Mouse (Mus musculus) layer of hippocampus, adult 18-20 months (tissue): Measurements from ENCODE around the gene Ltc4s. TPM values are rescaled to one million over a fixed set of nuclear protein-coding genes. Genes with fewer than 3 reads are reported as not detected.

Source experiments
- DNase-seq, 2 experiments: peaks; one replicate each; pipeline ENCODE4 v3.0.0; 2022; ENCODE audit warnings: low spot score in 2 of 2
- microRNA-seq, 2 experiments: library from miRNA; unstranded; fragments of <30 nt; microRNA quantifications; one replicate each; pipeline ENCODE4 v1.2.0; 2021
- total RNA-seq, 2 experiments: library from RNA; stranded (reverse); gene quantifications; 2 replicates each; pipeline ENCODE4 v1.2.3; 2021

Gene Ltc4s
- total RNA-seq, 2 experiments from 2014 or later = 6.8 to 7.1 TPM

DNA sequence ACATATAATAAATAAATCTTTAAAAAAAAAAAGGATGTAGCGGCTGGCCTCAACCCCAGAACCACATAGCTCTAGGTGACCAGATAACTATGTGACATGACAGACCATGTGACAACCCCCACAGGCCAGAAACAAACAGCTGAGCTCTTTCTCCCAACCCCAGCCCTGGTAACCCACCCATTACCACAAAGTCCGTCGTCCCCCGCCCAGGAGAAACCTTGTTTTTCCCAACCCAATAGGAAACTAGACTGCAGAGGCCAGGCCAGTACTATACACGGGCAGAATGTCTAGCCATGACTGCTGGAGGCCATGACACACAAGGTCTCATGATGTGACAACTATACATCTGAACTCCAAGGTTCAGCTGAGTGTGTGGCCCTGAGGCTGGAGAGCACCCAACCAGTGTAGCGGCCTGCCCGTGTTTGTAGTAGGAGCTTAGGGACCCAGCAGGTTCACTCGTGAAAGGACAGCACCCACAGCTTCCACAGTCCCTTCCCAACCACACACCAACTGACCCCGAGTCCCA lies 35.1 kb downstream of the Ltc4s start:
- DNase-seq = no peak

DNA sequence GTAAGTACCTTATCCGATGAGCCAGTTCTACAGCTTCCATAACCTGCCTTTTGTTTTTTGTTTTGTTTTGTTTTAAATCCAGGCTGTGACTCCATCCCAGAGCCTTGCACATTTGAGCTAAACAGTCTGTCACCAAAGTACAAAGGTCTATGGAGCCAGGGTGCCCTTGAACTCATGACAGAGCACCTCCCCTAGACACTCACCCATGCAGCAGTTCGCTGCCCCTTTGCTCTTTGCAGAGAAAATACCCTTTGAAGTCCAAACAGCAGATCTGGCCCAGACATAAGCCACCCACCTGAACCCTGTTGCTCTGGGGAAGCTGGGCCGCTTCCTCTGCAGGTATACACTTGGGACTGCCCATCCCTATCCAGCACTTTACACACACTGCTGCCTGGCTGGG lies 36.8 kb downstream of the Ltc4s start:
- no peak for DNase-seq

DNA sequence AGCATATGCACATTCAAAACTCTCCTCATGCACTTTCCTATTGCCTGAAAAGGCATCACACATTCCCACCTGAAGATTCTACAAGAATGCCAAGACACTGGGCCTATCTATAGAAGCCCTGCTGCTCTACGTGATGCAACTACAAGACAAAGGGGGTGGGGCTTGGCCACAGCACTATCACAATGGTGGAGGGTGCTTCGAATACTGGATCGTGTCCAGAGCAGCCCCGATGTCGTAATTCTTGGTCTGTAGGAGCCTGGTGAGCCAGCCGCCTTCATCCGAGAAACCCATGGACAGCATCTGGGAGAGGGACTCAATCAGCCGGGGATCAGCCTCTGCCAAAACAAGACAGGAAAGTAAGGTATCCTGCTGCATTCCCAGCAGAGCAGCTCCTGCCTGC lies 37.8 kb downstream of the Ltc4s start:
- no peak for DNase-seq

DNA sequence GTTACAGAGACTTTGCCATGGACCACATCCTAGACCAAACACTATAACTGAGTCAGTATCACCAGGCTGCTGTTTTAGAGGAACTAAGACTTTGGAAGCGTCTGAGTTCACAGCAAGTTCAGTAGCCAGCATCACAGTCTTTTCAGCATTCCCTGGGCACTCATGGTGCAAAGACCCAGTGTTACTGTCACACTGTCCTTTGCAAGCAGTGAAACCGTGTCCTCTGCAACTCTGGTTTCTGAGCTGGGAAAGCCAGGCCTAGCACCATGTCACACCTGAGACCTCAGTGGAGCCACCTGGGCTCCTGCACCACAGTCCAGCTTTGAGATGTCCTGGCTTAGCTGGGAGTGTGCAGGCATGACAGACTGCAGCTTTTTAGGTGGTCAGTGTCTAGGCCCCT lies 39.5 kb downstream of the Ltc4s start:
- no peak for DNase-seq

DNA sequence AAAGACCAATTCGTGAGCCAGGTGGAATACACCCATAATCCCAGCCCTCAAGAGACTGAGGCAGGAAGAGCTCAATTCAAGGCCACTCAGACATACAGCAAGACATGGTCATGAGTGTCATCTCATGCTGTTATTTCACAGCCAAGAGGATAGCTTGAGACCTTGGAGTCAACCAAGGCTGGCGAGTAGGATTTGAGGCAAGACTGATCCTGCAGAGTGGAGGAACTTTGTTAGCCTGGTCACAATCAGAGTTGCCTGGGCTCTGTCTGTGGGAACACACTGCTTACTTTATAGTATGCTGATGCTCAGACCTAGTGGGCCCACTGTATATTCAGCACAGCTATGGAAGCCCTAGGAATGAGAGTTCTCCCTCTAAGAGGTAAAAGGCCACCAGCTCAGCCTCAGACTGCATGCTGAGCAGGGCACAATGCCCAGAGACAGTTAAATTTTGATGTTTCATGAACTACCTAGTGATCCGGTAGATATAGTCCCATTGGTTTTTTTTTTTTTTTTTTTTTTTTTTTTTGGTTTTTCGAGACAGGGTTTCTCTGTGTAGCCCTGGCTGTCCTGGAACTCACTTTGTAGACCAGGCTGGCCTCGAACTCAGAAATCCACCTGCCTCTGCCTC lies 40.1 kb downstream of the Ltc4s start:
- DNase-seq = no peak

DNA sequence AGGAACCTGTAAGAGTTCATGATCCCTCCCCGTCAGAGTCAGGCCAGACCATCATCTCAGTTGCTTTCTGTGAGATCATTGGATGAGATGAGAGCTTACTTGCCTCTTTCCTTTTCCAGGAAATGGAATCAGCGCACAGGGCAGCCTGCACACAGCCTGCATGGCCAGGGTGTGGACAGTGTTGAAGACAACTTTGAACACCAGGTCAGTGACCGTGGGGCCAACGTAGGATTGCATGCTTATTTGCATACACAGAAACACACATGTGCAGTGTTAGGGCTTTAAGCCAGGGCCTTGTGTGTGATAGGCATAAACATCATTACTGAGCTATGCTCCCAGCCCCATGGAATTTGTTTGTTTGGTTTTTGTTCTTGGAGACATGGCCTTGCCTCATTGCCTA lies 40.9 kb downstream of the Ltc4s start:
- DNase-seq = no peak

DNA sequence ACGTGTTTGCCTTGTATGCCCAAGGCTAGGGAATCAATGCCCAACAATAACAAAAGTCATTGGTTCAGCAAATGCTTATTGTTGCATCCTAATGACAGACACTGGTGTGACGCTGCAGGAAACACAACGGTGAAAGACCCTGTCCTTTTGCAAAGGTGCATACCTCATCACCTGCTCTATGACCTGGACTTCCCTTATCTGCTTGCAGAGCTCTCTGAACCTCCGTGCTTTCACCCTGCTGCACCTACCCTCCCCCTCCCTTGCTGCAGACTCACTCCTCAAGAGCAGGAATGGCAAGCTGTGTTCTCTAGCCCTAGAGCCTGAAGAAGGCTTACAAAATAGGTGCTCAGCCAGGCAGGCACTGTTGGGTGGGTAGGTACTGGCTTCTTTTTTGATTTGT lies 43.6 kb downstream of the Ltc4s start:
- DNase-seq = no peak

DNA sequence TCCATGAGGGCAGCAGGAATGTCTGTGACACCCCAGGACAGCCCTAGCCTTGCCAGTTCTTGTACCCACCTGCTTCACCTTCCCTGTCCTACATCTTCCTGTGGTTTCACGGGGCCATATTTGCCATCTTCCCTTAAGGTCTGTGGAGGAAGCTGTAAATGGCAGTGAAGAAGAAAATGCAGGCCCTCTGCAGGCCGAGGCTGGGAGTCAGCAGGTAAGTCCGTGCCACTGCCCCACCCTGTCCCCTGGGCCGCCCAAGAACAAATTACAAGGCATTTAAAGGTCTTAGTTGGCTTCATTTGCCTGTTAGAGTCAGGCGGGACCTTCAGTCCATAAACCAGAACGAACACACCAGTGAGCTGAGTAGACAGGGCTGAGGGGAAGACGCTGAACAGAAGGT lies 44.3 kb downstream of the Ltc4s start:
- no peak for DNase-seq

DNA sequence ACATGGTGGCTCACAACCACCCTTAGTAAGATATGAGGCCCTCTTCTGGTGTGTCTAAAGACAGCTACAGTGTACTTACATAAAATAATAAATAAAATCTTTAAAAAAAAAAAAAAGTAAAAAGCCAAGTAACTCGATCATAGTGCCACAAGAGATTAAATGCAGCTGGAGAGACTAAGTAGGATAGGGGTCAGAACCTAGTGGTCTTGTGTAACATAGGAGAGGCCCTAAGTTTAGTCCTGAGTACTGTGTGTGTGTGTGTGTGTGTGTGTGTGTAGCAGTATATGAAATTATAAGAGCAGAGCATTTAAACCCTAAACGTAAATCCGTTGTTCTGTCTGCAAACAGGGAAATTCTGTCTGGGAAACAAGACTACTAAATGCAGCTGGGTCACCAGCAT lies 46.1 kb downstream of the Ltc4s start:
- DNase-seq = no peak

DNA sequence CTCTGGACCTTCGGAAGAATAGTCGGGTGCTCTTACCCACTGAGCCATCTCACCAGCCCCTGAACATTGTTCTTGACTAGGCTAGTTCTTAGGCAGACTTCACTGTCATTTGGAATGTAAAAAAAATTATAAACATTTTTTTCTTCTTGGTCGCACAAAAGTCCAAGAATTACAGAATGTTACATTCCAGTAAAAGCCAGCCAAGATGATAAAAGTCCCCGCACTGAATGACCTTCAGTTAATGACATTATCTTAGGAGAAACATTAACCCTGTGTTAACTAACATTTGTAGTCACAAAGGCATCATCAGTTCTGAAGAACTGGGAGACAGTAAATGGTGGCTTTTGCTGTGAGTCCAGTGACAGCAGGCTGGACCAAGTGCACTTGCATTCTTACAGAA lies 48.1 kb downstream of the Ltc4s start:
- no peak for DNase-seq

DNA sequence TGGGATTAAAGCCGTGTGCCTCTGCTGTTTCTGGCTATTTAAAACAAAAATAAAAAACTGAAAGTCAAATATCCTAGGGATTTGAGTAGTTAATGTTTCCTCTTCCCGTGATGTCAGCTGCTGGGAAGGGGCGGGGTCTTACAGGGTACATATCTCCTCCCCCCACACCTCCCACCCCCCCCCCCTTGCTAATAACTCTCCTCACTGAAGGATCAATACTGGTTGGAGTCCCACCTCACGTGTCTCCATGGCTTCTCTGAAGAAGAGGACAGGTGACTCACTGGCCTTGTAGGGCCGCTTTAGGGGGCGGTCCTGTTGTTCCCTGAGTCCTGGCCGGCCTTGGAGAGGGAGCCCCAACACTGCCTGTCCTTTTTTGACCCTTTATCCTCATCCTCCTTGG lies 49.7 kb downstream of the Ltc4s start:
- no peak for DNase-seq

Small RNA genes lying within 50 kb of the gene (microRNA-seq; reads per million reads assigned to microRNA genes)
- 1.2 to 2.5 reads per million in 2 experiments for gene Mir6919

Other genes with a start within 250 kb of the Ltc4s start
- gene Rnf130, start 213.3 kb downstream of the Ltc4s start, total RNA-seq = 10 to 100 TPM; 79.9 to 80.8 TPM
- gene Tbc1d9b, start 107.2 kb downstream of the Ltc4s start, total RNA-seq = 100 to 1,000 TPM; 113 to 120 TPM
- gene Mrnip, start 64.2 kb downstream of the Ltc4s start, total RNA-seq = 10 to 100 TPM; 14.1 to 15.7 TPM
- 100 to 1,000 TPM; 486 to 498 TPM for gene Sqstm1, start 27.8 kb downstream of the Ltc4s start, total RNA-seq
- 10 to 100 TPM; 80.7 to 84.1 TPM for gene Mgat4b, start 27.7 kb downstream of the Ltc4s start, total RNA-seq
- 10 to 100 TPM; 11.0 to 11.3 TPM for gene Maml1, start 53.7 kb upstream of the Ltc4s start, total RNA-seq
- 100 to 1,000 TPM; 411 to 425 TPM for gene Canx, start 87.1 kb upstream of the Ltc4s start, total RNA-seq
- not detected for gene Cby3, start 115.8 kb upstream of the Ltc4s start, total RNA-seq
- gene Hnrnph1, start 138.4 kb upstream of the Ltc4s start, total RNA-seq = 100 to 1,000 TPM; 258 to 268 TPM
- gene Rufy1, start 192.5 kb upstream of the Ltc4s start, total RNA-seq = 10 to 100 TPM; 30.4 to 30.9 TPM